Mouse (Mus musculus) liver, embryonic 13.5 days (tissue): ENCODE data around the gene Bhmt. TPM values are rescaled to one million over a fixed set of nuclear protein-coding genes. Genes with fewer than 3 reads are reported as not detected.

Experiments
- ATAC-seq: fragments of 200-750 bp; cut with Nextera tagmentation; 2 replicates; pipeline ENCODE4 v1.8.0; 2017; ENCODE audit warnings: low read depth, mild to moderate bottlenecking, moderate number of reproducible peaks, moderate library complexity
- DNase-seq: peaks from one replicate; pipeline ENCODE4 v3.0.0; 2022
- H3K27ac ChIP-seq: fragments of 300-500 bp; sonication (generic); 2 replicates; pipeline ENCODE4 v1.5.1; 2015; ENCODE audit warnings: moderate library complexity, mild to moderate bottlenecking, inconsistent platforms
- H3K27me3 ChIP-seq: fragments of 300-500 bp; sonication (generic); 2 replicates; pipeline ENCODE4 v1.6.1; 2015; ENCODE audit warnings: mild to moderate bottlenecking, inconsistent platforms
- H3K36me3 ChIP-seq: fragments of 300-500 bp; sonication (generic); 2 replicates; pipeline ENCODE4 v1.6.1; 2015; ENCODE audit warnings: mild to moderate bottlenecking, inconsistent platforms
- H3K4me1 ChIP-seq: fragments of 300-500 bp; sonication (generic); replicated peaks from 2 replicates; pipeline ENCODE4 v1.6.1; 2015; ENCODE audit warnings: inconsistent platforms
- H3K4me2 ChIP-seq: fragments of 300-500 bp; sonication (generic); 2 replicates; pipeline ENCODE4 v1.6.1; 2015; ENCODE audit warnings: inconsistent platforms, mild to moderate bottlenecking, moderate library complexity
- H3K4me3 ChIP-seq: fragments of 300-500 bp; sonication (generic); replicated peaks from 2 replicates; pipeline ENCODE4 v1.5.1; 2015; ENCODE audit warnings: mild to moderate bottlenecking, inconsistent platforms
- H3K9ac ChIP-seq: fragments of 300-500 bp; sonication (generic); 2 replicates; pipeline ENCODE4 v1.6.1; 2015; ENCODE audit warnings: mild to moderate bottlenecking, inconsistent platforms
- H3K9me3 ChIP-seq: fragments of 300-500 bp; sonication (generic); replicated peaks from 2 replicates; pipeline ENCODE4 v1.6.1; 2016; ENCODE audit warnings: inconsistent platforms
- whole genome bisulfite sequencing: fragments of 180-500 bp; shearing (Covaris S2); methylation state at CpG from one replicate; pipeline ENCODE4 v1.1.7; 2015; ENCODE audit not compliant: insufficient replicate concordance; 5-methylcytosine and 5-hydroxymethylcytosine counted together
- polyA plus RNA-seq: library from polyadenylated mRNA; unstranded; fragments of >200 nt; fragmentation: Nextera tagmentation; extraction: Ambion mirVana; gene quantifications from 2 replicates; pipeline ENCODE4 v1.2.1, GENCODE M21; 2015

Bhmt gene
- polyA plus RNA-seq = 42.8 and 52.7 TPM in 2 replicates

DNA sequence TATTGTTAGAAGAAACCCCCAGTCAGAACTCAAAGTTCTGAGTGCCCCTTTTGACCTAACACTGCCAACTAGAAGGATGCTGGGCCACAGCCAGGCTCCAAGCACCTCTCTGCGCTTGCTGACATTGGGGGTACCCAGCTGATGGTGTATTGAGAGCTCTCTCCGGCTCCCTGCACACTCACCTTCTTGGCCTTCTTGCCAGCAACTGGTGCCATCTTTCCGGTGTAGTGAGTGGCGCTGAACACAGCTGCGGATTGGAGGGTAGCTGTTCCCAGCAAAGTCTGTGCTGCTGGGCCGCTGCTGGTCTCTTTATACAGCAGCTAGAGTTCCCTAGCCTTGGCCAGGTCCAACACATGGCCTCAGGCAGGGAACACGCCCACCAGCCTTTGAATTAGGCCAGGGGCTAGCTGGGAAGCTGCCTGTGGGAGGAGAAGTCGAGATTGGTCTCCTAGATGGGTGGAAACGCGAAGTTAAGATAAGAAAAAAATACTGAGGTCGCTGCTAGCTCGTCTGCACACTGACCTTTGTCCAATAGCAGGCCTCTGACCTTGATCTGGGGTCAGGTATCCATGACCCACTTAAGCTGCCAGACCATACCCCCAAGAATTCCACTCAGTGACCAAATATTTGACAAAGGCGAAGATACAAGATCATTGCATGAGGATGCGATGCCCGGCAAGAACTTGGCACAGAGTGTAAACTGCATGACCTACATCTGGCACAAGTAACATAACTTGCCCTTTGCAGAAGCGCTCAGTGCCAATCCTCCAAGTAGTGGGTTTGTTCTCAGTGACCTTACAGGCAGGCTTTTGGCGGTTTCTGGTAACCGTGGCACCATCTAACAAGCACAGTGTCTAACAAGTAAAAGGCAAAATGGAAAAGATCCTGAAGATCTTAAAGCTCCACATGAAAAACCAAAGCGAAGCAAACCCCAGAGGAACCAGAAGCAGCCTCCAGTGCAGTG lies at the start of gene Bhmt:
Gene Bhmt, minus strand, starts transcription at position 680 of the 964 bp plus-strand sequence.
- no peaks in the 10 kb centered on the region for H3K36me3 ChIP-seq
- H3K4me2 ChIP-seq = peak within 1 kb of the TSS; percentile 43
- WGBS = 58% methylated on average over 19 of the region's 19 CpGs
- H3K27me3 ChIP-seq = no peaks in the 10 kb centered on the region
- H3K27ac ChIP-seq = peak within 1 kb of the TSS; percentile 74
- peak within 1 kb of the TSS; percentile 26 for H3K4me3 ChIP-seq
- DNase-seq (no peak), ATAC-seq (peak; percentile 68)
- no peaks in the 10 kb centered on the region for H3K4me1 ChIP-seq
- H3K9me3 ChIP-seq = no peaks in the 10 kb centered on the region
- peak within 1 kb of the TSS; percentile 28; the same call in 1 of the 2 replicates for H3K9ac ChIP-seq

DNA sequence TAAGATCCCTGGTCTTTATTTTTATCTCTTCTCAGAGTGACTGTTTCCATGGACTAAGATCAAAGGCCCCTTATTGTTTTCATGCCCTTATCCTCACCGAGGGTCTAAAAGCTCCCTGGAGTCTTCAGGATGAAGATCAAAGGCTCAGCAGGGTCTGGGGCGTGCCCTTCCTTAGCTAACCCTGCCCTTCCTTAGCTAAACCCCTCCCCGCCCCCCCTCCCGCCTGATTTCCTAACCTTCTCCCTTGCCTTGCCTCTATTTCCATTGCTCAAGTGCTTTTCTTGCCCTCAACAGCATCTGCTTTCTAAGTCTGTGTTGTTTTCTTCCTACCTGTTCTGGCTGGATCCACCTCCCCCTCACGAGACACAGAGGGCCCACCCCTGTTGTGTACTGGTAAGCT lies 49.6 kb upstream of the Bhmt start:
- Histone ChIP-seq H3K4me2 (no peak overlapping the region), H3K27me3 (no peaks in the 10 kb centered on the region), H3K4me1 (no peaks in the 10 kb centered on the region), H3K27ac (no peak overlapping the region), H3K36me3 (no peaks in the 10 kb centered on the region), H3K4me3 (no peak overlapping the region), H3K9me3 (no peaks in the 10 kb centered on the region), H3K9ac (no peak overlapping the region)
- DNase-seq (no peak), ATAC-seq (no peak)
- 29% methylated on average over 5 of the region's 5 CpGs for WGBS

DNA sequence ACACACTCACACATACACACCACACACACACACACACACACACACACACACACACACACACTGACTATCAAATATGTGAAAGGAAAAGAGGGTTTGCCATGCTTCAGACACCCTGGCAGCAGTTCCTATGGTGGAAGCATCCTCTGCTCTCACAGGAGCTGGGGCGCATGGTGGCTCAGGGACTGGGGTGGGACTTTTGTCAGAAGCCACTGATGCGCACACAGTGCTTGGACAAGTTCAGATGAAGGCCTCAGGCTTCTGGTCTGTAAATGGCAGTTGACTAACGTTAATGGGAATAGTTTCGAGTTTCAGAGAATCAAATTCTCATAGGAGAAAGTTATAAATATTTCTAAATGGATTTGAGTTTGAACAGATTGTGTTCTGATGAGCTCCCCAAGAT lies 47.5 kb upstream of the Bhmt start:
- no peak overlapping the region for H3K4me2 ChIP-seq
- H3K27me3 ChIP-seq = no peaks in the 10 kb centered on the region
- H3K9ac ChIP-seq = no peak overlapping the region
- no peaks in the 10 kb centered on the region for H3K4me1 ChIP-seq
- 70% methylated on average over 4 of the region's 4 CpGs for WGBS
- H3K27ac ChIP-seq = no peak overlapping the region
- H3K4me3 ChIP-seq = no peak overlapping the region
- H3K36me3 ChIP-seq = no peaks in the 10 kb centered on the region
- ATAC-seq (no peak), DNase-seq (no peak)
- H3K9me3 ChIP-seq = no peaks in the 10 kb centered on the region

DNA sequence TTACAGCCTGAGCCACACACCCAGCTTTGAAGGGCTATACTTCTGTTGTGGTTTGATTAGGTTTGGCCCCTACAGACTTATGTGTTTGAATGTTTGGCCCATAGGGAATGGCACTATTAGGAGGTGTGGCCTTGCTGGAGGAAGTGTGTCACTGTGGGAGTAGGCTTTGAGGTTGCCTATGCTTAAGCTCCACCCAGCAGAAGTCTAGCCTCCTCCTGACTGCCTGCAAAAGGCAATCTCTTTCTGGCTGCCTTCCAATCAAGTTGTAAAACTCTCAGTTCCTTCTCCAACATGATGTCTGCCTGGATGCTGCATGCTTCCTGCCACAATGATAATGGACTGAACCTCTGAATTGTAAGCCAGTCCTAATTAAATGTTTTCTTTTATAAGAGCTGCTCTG lies 45.6 kb upstream of the Bhmt start:
- no peak overlapping the region for H3K27ac ChIP-seq
- ATAC-seq (no peak), DNase-seq (no peak)
- no peaks in the 10 kb centered on the region for H3K36me3 ChIP-seq
- no peaks in the 10 kb centered on the region for H3K4me1 ChIP-seq
- H3K9ac ChIP-seq = no peak overlapping the region
- no peak overlapping the region for H3K4me2 ChIP-seq
- H3K4me3 ChIP-seq = no peak overlapping the region
- no peaks in the 10 kb centered on the region for H3K27me3 ChIP-seq
- no peaks in the 10 kb centered on the region for H3K9me3 ChIP-seq

DNA sequence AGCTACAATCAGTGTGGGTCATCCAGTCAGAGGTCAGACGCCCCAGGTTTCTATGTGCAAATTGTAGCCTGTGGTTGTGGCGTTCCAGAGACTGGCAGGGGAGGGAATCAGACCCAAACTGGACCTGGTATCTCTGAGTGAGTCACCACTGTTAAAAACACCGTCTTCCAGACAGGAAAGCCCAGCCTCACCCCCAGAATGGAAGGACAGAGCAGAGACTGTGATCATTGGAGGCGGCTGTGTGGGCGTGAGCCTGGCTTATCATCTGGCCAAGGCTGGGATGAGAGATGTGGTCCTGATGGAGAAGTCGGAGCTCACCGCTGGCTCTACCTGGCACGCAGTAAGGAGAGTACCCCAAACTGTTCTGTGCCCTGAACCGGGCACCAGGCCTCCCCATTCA lies 39.1 kb upstream of the Bhmt start:
- H3K4me3 ChIP-seq = no peak overlapping the region
- no peaks in the 10 kb centered on the region for H3K9me3 ChIP-seq
- DNase-seq (no peak), ATAC-seq (no peak)
- H3K4me1 ChIP-seq = no peaks in the 10 kb centered on the region
- no peak overlapping the region for H3K27ac ChIP-seq
- no peaks in the 10 kb centered on the region for H3K36me3 ChIP-seq
- H3K9ac ChIP-seq = no peak overlapping the region
- H3K4me2 ChIP-seq = no peak overlapping the region
- peaks cover 18% of the 10 kb centered on the region for H3K27me3 ChIP-seq
- 52% methylated on average over 9 of the region's 9 CpGs for WGBS

DNA sequence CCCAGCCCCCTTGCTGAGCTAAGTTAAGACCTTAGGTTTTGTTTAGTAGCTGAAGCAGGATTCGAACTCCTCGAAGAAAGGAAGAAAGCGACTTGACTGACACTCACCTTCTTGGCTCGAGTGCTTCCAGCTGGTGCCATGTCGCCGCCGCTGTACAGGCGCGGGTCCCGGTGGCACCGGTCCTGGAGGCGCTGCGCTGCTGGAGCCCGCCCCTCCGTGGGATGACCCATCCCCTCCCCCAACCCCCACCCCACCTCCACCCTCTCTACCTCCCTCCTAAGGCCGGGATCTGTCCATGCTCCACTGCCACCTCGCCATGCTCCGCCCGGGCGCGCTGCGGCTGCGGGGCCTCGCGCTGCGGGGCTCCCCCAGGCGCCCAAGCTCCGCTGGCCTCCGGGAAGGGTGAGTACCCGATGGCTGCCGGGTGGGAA lies 36.4 kb upstream of the Bhmt start, which contains the start of the genes Bhmt2 and Dmgdh:
Gene Bhmt2, minus strand, starts transcription at position 172 of the 431 bp plus-strand sequence.
Gene Dmgdh, plus strand, starts transcription at position 303 of the 431 bp plus-strand sequence.
- Histone ChIP-seq H3K4me2 (peak within 1 kb of the TSS; percentile 50), H3K9ac (peak within 1 kb of the TSS; percentile 47), H3K36me3 (0 out of 2 replicates have a peak, but pooled peaks cover 5% of the 10 kb centered on the region), H3K27ac (no peak within 1 kb of the TSS; the same call in 1 of the 2 replicates), H3K4me3 (peak within 1 kb of the TSS; percentile 43), H3K27me3 (peaks cover 18% of the 10 kb centered on the region), H3K9me3 (no peaks in the 10 kb centered on the region), H3K4me1 (no peaks in the 10 kb centered on the region)
- DNase-seq (no peak), ATAC-seq (peak; percentile 69)
- 8% methylated on average over 30 of the region's 31 CpGs for WGBS

DNA sequence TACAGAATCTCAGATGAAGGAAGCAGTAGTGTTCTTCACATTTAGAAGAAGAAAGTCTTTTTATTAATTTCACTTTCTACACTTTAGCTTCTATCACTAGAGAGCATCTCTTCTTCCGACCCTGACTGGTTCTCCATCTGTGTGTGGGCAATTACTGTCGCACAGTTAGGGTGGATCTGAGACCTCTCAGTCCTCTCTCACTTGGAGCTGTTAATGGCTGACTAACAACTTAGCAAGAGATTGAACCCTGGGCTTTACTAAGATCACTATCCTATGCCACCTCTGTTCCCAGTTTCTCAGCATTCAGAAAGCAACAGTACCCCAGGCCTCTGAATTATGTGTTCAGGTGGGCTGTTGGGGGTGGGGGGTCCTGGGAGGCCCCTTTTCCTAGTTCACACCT lies 35.5 kb upstream of the Bhmt start:
- H3K4me1 ChIP-seq = no peaks in the 10 kb centered on the region
- WGBS = 39% methylated on average over 2 of the region's 2 CpGs
- peak overlapping the region; percentile 50 for H3K4me2 ChIP-seq
- no peaks in the 10 kb centered on the region; the same call in 1 of the 2 replicates for H3K9me3 ChIP-seq
- peak overlapping the region; percentile 43 for H3K4me3 ChIP-seq
- no peak for ATAC-seq
- DNase-seq = no peak
- 0 out of 2 replicates have a peak, but pooled peaks cover 5% of the 10 kb centered on the region for H3K36me3 ChIP-seq
- H3K27me3 ChIP-seq = peaks cover 18% of the 10 kb centered on the region
- peak overlapping the region; percentile 47 for H3K9ac ChIP-seq
- H3K27ac ChIP-seq = no peak overlapping the region

DNA sequence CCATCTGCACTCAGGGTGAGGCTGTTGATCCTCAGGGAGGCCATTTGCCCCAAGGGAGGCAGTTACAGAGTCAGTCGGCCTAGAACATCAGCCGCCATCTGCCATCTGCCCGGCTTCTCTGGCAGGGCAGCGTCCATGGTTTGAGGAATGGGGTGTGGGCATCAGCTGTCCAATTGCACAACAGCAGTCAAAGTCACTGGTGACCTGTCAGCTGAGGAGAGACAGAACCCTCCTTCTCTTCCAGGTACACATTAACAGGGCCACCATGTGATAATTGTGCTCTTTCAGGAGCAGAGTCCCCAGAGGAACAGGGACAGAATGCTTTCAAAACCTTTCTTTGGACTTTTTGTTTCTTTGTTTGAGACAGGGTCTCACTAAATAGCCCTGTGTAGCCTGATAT lies 34.6 kb upstream of the Bhmt start:
- Histone ChIP-seq H3K27me3 (peaks cover 18% of the 10 kb centered on the region), H3K27ac (peak overlapping the region; percentile 67), H3K9ac (no peak overlapping the region), H3K9me3 (no peaks in the 10 kb centered on the region; the same call in 1 of the 2 replicates), H3K4me1 (no peaks in the 10 kb centered on the region), H3K4me3 (no peak overlapping the region), H3K36me3 (0 out of 2 replicates have a peak, but pooled peaks cover 5% of the 10 kb centered on the region), H3K4me2 (peak overlapping the region; percentile 9; the same call in 1 of the 2 replicates)
- no peak for DNase-seq
- WGBS = 60% methylated on average over 4 of the region's 4 CpGs
- ATAC-seq = peak; percentile 57

DNA sequence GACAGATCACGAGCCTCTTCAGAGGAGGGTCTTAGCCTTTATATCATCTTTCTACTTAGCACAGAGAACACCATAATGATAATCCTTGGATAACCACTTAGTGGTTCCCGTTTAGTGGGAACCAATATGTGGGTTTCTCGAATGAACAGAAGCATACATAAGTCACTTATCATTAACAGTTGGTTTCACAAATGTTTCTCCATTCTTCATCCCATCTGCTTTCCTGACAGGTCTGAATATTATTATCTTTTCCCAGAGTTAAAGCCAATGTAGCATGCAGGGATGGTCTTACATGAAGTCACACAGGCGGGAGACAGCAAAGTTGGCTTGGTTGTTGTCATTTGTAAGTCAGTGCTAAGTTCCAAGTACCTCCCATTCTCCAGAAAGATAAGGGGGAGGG lies 29.8 kb upstream of the Bhmt start:
- H3K9me3 ChIP-seq = no peaks in the 10 kb centered on the region; the same call in 1 of the 2 replicates
- peaks cover 5% of the 10 kb centered on the region; the same call in 1 of the 2 replicates for H3K36me3 ChIP-seq
- H3K9ac ChIP-seq = no peak overlapping the region
- ATAC-seq (no peak), DNase-seq (no peak)
- no peak overlapping the region for H3K27ac ChIP-seq
- H3K4me2 ChIP-seq = no peak overlapping the region
- H3K4me3 ChIP-seq = no peak overlapping the region
- H3K4me1 ChIP-seq = no peaks in the 10 kb centered on the region
- H3K27me3 ChIP-seq = no peaks in the 10 kb centered on the region
- WGBS = 61% methylated on average over 4 of the region's 4 CpGs

DNA sequence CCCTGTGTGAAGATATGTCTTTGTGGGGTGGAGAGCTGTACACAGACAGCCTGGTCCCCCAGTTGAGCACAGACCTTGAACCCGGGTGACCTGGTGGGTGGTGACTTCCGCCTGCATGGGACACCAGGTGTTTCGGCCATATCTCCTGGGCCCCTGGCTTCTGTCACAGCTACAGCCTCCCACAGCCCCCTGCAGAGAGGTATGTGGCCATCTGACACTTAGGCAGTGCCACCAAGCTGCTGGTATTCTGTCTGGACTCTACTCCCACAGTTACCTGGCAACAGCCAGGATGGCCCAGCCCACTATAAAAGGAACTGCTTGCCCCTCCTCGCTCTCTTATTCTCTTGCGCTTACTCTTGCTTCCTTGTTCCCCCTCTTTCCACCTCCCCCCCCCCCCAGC lies 20.2 kb upstream of the Bhmt start:
- Histone ChIP-seq H3K27me3 (no peaks in the 10 kb centered on the region), H3K9ac (no peak overlapping the region), H3K4me1 (no peaks in the 10 kb centered on the region), H3K27ac (no peak overlapping the region), H3K36me3 (peaks cover 5% of the 10 kb centered on the region; the same call in 1 of the 2 replicates), H3K9me3 (no peaks in the 10 kb centered on the region), H3K4me2 (no peak overlapping the region), H3K4me3 (no peak overlapping the region)
- no peak for DNase-seq
- WGBS = 72% methylated on average over 5 of the region's 5 CpGs
- no peak for ATAC-seq

DNA sequence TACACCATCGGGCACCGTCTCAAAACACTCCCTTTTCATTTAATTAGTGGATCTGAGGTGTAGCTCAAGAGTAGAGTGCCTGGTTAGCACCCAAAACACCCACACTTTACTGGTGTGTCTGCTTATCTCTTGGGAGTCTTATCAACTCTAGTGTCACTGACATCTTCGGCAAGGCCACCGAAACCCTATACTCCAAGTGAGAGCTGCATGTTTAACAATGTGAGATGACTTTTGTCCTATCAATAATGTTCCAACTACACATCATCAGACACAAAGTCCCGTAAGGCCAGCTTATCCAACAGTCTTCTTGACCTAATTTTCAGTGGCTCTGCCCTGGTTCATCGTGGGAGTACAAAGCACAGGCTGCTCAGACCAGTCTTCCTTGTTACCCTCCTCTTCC lies 15.6 kb upstream of the Bhmt start:
- 57% methylated on average over 6 of the region's 6 CpGs for WGBS
- Histone ChIP-seq H3K27me3 (no peaks in the 10 kb centered on the region), H3K4me1 (no peaks in the 10 kb centered on the region), H3K36me3 (peaks cover 5% of the 10 kb centered on the region; the same call in 1 of the 2 replicates), H3K9ac (no peak overlapping the region), H3K27ac (no peak overlapping the region), H3K9me3 (no peaks in the 10 kb centered on the region), H3K4me2 (no peak overlapping the region), H3K4me3 (no peak overlapping the region)
- ATAC-seq (no peak), DNase-seq (no peak)
